Mouse (Mus musculus) midbrain, postnatal 0 days (tissue): ENCODE measurements at regions not wholly inside any gene's neighbourhood (a gene's known extent, or its start where the extent isn't known, plus 50 kb on each side); places are given as distances from the start of the nearest gene placed in this dataset.

Source experiments
- ATAC-seq: fragments of 200-750 bp; cut with Nextera tagmentation; 2 replicates; pipeline ENCODE4 v1.8.0; 2017; ENCODE audit warnings: moderate number of reproducible peaks, mild to moderate bottlenecking, moderate TSS enrichment, moderate library complexity; ENCODE audit not compliant: low FRiP score
- DNase-seq: peaks from one replicate; pipeline ENCODE4 v3.0.0-alpha.2; 2015; ENCODE audit warnings: low spot score
- H3K27ac ChIP-seq: fragments of 300-500 bp; sonication (generic); 2 replicates; pipeline ENCODE4 v1.5.1; 2014; ENCODE audit warnings: low read depth, mild to moderate bottlenecking, low read length, mixed read lengths
- H3K27me3 ChIP-seq: fragments of 300-500 bp; sonication (generic); 2 replicates; pipeline ENCODE4 v1.6.1; 2014; ENCODE audit warnings: low read length, control low read depth, mixed read lengths; ENCODE audit not compliant: insufficient read depth
- H3K36me3 ChIP-seq: fragments of 300-500 bp; sonication (generic); 2 replicates; pipeline ENCODE4 v1.6.1; 2014; ENCODE audit warnings: low read length, control low read depth, mixed read lengths; ENCODE audit not compliant: insufficient read depth
- H3K4me1 ChIP-seq: fragments of 300-500 bp; sonication (generic); 2 replicates; pipeline ENCODE4 v1.6.1; 2014; ENCODE audit warnings: mild to moderate bottlenecking, control low read depth, antibody characterized with exemption, low read length, mixed read lengths; ENCODE audit not compliant: insufficient read depth
- H3K4me2 ChIP-seq: fragments of 300-500 bp; sonication (generic); 2 replicates; pipeline ENCODE4 v1.6.1; 2014; ENCODE audit warnings: low read depth, mild to moderate bottlenecking, low read length, mixed read lengths; ENCODE audit not compliant: poor library complexity, severe bottlenecking
- H3K4me3 ChIP-seq: fragments of 300-500 bp; sonication (generic); 2 replicates; pipeline ENCODE4 v1.5.1; 2014; ENCODE audit warnings: low read depth, mild to moderate bottlenecking, low read length, moderate library complexity
- H3K9ac ChIP-seq: fragments of 300-500 bp; sonication (generic); replicated peaks from 2 replicates; pipeline ENCODE4 v1.6.1; 2014; ENCODE audit warnings: mild to moderate bottlenecking, low read length, moderate library complexity, mixed read lengths; ENCODE audit not compliant: poor library complexity, severe bottlenecking
- H3K9me3 ChIP-seq: fragments of 300-500 bp; sonication (generic); 2 replicates; pipeline ENCODE4 v1.6.1; 2016; ENCODE audit warnings: low read length, control low read depth
- CTCF ChIP-seq: IDR thresholded peaks from 2 replicates; pipeline ENCODE4 v1.5.1; 2016; ENCODE audit warnings: antibody characterized with exemption, mild to moderate bottlenecking
- WGBS: fragments of 180-500 bp; shearing (Covaris S2); extraction: QIAGEN DNeasy Blood & Tissue Kit; methylation state at CpG from one replicate; pipeline ENCODE4 v1.1.7; 2014; 5-methylcytosine and 5-hydroxymethylcytosine counted together

DNA sequence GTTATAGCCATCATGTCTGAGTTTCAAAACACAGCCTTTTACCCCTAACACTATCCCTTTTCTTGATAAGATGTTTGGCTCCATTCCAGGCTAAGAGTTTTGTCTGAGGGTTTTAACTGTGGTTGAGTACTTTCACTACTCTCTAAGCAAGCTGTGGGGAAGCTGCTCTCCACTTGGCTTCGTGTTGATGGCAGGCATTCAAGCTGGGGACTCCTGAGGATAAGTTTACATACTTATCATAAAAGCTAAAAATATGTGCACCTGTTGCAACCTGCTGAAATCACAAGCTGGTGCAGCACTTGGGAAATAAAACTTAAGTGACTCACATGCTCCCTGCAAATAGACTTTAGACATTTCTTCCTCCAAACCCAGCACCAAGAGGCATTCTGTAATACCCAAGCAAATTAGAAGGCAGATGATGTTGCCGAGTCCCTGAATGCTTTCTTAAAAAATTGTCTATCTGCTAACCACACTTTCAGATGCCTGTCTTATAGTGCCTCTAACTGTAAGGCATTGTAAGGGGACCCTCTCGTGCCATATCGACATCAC lies 169.3 kb downstream of the Lnpk start:
- peak; percentile 17 for DNase-seq
- no peak for ATAC-seq
- 82% methylated on average over 4 of the region's 4 CpGs for WGBS

DNA sequence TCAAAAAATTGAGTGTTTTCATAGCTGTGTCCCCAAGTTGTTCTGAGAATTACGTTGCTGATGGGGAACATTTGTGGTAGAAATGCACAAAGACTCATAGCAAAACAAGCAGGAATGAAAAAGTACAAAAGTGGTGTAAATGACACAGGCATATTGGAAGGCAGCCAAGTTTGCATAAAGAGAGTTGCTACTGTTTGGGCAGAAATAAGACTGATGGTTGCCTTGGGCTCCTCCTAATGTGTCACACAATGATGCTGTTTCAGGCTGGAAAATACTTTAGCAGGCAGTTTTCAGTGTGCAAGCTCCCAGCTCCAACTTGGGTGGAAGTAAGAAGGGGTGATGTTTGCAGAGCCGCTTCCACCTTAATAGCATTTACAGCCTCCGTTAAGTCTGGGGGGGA lies 174.7 kb downstream of the Lnpk start:
- no peak for ATAC-seq
- WGBS: 36% methylated on average over 3 of the region's 3 CpGs
- no peak for TF ChIP-seq CTCF

More for the DNA sequence above, 169.3 kb downstream of the Lnpk start:
- Histone ChIP-seq H3K27me3 (no peaks in the 10 kb centered on the region), H3K9ac (no peak overlapping the region), H3K4me3 (no peak overlapping the region), H3K27ac (no peak overlapping the region), H3K36me3 (no peaks in the 10 kb centered on the region), H3K4me1 (no peaks in the 10 kb centered on the region), H3K9me3 (no peaks in the 10 kb centered on the region), H3K4me2 (no peak overlapping the region)
- no peak for TF ChIP-seq CTCF

DNA sequence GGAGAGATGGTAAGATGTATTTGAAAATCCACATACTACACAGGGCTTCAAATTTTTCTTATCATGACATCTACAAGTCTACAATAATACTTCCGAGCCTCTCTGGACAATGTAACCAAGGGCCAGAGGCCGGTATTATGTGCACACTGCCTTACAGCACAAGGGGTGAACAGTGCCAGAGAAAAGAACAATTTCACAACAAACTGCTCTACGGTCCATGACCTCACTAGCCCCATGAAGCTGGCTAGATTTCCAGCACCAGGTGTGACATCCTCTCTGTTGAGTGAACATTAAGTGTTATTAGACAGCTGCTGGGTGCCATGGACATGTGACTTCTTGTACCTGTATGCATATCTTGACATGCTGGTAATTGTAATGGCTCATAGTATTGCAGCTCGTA lies 188.2 kb downstream of the Lnpk start:
- Histone ChIP-seq H3K4me3 (no peak overlapping the region), H3K4me1 (no peaks in the 10 kb centered on the region), H3K9me3 (no peaks in the 10 kb centered on the region), H3K27me3 (no peaks in the 10 kb centered on the region), H3K27ac (no peak overlapping the region), H3K4me2 (no peak overlapping the region), H3K36me3 (no peaks in the 10 kb centered on the region), H3K9ac (no peak overlapping the region)
- DNase-seq (no peak), ATAC-seq (no peak)
- TF ChIP-seq CTCF: no peak
- WGBS: 92% methylated on average over 4 of the region's 4 CpGs

More for the DNA sequence above, 174.7 kb downstream of the Lnpk start:
- H3K9ac ChIP-seq: no peak overlapping the region
- peak; percentile 54 for DNase-seq
- no peak overlapping the region for H3K27ac ChIP-seq
- no peaks in the 10 kb centered on the region for H3K27me3 ChIP-seq
- no peaks in the 10 kb centered on the region for H3K36me3 ChIP-seq
- no peaks in the 10 kb centered on the region for H3K9me3 ChIP-seq
- H3K4me3 ChIP-seq: no peak overlapping the region
- no peaks in the 10 kb centered on the region for H3K4me1 ChIP-seq
- no peak overlapping the region for H3K4me2 ChIP-seq

DNA sequence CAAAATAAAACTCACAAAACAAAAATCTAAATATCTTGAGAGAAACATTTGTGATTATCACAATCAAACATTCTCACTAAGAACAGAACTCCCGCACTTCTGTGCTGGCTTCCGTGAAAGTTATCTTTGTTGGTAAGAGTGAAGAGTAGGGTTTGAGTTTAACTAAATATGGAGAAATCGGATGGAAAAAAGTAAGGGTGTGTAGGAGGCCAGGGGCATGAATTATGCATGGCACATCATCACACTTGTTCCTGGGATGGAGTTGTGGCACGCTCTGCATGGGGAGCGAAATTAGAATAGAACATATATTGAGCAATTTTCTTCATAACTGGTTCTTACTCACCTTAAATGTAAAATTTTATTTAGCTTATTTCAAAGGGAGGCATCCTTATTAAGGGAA lies 191.2 kb downstream of the Lnpk start:
- DNase-seq (no peak), ATAC-seq (no peak)
- H3K27ac ChIP-seq: no peak overlapping the region
- no peaks in the 10 kb centered on the region for H3K27me3 ChIP-seq
- H3K9me3 ChIP-seq: no peaks in the 10 kb centered on the region
- no peaks in the 10 kb centered on the region for H3K36me3 ChIP-seq
- H3K4me1 ChIP-seq: no peaks in the 10 kb centered on the region
- WGBS: 80% methylated on average over 5 of the region's 5 CpGs
- no peak for TF ChIP-seq CTCF
- no peak overlapping the region for H3K9ac ChIP-seq
- H3K4me2 ChIP-seq: no peak overlapping the region
- no peak overlapping the region for H3K4me3 ChIP-seq

DNA sequence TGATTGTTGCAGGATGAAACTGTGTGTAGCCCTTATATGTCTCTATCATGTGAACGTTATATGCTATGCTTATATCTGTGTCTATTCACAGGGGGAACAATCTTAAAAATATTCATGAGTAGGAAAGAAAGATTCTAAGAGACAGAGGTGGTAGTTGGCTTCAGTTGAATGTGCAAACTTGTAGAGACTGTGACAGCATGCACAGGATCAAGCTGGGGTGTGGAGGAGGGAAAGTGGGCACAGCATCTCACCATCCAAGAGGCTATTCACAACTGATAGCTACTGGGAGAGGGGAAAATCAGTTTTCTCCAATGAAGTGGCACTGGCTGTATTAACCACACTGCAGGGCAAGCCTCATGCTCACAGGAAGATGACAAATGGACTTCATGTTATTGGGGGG lies 194.3 kb downstream of the Lnpk start:
- H3K36me3 ChIP-seq: no peaks in the 10 kb centered on the region

DNA sequence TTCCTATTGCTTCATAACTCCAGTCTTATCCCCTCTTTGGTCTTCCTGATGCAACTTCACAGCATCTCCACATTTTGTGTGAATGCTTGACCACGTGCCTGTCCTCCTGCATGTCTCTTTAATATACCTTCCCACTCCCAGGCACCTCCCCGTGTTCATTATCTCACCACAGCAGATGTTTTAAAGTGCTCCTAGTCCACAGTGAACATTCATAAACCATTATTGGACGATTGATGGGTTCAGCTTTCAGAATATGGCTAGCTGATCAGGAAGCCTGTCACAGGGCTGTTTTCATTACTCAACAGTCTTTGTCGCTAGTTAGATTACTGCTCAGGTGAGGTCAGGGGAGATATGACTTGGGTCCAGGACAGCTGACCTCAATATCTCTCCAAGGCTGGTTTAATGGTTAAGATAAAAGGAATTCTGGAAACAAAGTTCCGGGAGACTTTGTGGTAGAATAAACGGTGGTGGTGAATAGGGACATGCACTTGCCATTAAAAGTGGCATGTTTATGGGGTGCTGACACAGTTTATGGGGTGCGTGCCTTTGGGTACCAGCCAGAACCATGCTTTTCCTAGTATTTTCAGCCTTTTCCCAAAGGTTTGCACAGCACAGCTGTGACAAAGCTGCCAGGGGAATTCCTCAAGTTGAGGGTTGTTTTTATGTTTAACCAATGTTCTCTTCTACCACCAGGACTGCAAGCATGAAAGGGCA lies 198.5 kb downstream of the Lnpk start:
- 85% methylated on average over 7 of the region's 7 CpGs for WGBS
- no peak for TF ChIP-seq CTCF
- ATAC-seq: no peak
- no peak for DNase-seq
- Histone ChIP-seq H3K36me3 (no peaks in the 10 kb centered on the region), H3K27ac (no peak overlapping the region), H3K9me3 (no peaks in the 10 kb centered on the region), H3K9ac (no peak overlapping the region), H3K4me2 (no peak overlapping the region), H3K4me3 (no peak overlapping the region), H3K4me1 (no peaks in the 10 kb centered on the region), H3K27me3 (no peaks in the 10 kb centered on the region)

More for the DNA sequence above, 194.3 kb downstream of the Lnpk start:
- H3K4me1 ChIP-seq: no peaks in the 10 kb centered on the region
- no peak overlapping the region for H3K4me2 ChIP-seq
- H3K27me3 ChIP-seq: no peaks in the 10 kb centered on the region
- H3K27ac ChIP-seq: no peak overlapping the region
- H3K9me3 ChIP-seq: no peaks in the 10 kb centered on the region
- ATAC-seq: no peak
- no peak overlapping the region for H3K4me3 ChIP-seq
- DNase-seq: no peak
- no peak for TF ChIP-seq CTCF
- H3K9ac ChIP-seq: no peak overlapping the region
- 90% methylated on average over 1 of the region's 1 CpGs for WGBS
